Mouse (Mus musculus): ENCODE measurements around the gene Epn3. TPM values are rescaled to one million over a fixed set of nuclear protein-coding genes. Genes with fewer than 3 reads are reported as not detected.
A peak's percentile ranks its signal among the peaks of the same experiment; 100 is the strongest.

The Epn3 gene
- 4.2 and 4.9 TPM in 2 replicates for polyA plus RNA-seq (2015; fragmentation: Nextera tagmentation; extraction: Ambion mirVana)

DNA sequence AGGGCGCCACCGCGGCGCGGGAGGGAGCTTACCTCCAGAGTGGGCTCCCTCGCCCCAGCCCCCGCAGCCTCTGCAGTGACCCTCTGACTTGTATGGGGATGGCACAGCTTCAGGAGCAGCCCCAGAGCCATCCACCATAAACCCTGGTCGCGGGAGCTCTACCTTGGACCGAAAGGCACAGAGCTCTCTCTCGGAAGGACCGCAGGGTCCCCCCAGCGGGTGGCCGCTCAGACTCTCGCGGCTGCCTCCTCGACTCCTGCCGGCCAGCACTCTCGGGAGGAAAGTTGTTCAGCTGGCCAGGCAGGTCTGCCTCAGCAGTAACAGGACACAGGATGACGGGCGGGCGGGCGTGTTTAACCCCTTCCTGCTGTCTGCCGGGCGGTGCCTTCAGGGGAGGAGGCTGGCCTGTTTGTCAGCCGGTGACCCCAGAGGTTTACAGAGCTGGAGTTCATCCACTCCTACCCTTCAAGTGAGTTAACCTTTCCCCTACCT is at the start of gene Epn3:
Epn3 (minus strand) TSS at position 314 of the 492 bp plus-strand sequence.
- Histone ChIP-seq H3K4me3 (peak within 1 kb of the TSS; percentile 43), H3K9me3 (no peaks in the 10 kb centered on the region), H3K27ac (peak within 1 kb of the TSS; percentile 88), H3K4me1 (peaks cover 44% of the 10 kb centered on the region), H3K36me3 (no peaks in the 10 kb centered on the region), H3K9ac (peak within 1 kb of the TSS; percentile 70), H3K4me2 (peak within 1 kb of the TSS; percentile 81), H3K27me3 (peaks cover 8% of the 10 kb centered on the region)
- 0 out of 2 replicates have a peak, but pooled peaks have one; percentile 40 for ATAC-seq (ENCODE audit: insufficient number of reproducible peaks, insufficient read depth, low FRiP score, low TSS enrichment, low read depth)
- WGBS = under 1% methylated on average over 26 of the region's 26 CpGs

DNA sequence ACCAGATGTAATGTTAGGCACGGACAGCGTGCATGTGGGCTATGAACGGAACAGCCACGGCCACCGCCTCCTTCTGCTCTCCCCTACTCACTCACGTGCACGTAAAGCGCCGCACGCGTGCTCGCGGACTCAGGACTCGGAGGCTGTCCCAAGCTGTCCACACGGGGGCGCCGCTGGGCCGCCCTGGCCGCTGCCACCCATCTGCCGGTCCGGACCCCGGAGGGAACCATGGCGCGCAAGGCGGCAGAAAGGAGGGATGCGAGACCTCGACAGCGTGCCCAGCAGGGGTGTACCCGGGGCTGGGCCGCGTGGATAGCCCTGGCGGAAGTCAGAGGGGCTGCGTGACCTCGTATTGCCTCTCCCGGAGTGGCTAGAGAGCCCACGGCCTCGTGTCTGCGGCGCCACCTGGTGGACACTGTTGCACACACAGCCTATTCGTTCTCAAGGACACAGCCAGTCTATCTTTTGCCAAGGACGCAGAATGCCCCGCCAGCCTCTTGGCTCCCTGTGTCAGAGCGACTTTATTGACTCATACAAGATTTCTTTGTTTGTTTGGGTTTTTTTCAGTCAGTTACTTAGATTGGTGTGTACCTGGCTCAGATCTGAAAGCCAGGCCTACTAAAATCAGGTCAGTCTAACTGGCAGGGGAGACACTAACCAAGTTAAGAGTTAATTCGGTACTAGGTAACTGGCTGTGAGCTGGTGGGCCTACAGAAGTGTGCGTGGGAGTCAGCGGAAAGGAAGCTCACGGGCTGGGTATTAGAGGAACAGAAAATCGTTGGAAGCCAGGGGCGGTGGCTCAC is 49.3 kb upstream of the Epn3 start, which contains the start of gene Rsad1:
Rsad1 (minus strand) TSS at position 368 of the 803 bp plus-strand sequence.
- Histone ChIP-seq H3K9ac (peak within 1 kb of the TSS; percentile 74), H3K27me3 (no peaks in the 10 kb centered on the region), H3K4me2 (peak within 1 kb of the TSS; percentile 91), H3K4me3 (peak within 1 kb of the TSS; percentile 64), H3K4me1 (peaks cover 24% of the 10 kb centered on the region), H3K36me3 (peaks cover 4% of the 10 kb centered on the region), H3K27ac (peak within 1 kb of the TSS; percentile 87), H3K9me3 (no peaks in the 10 kb centered on the region)
- ATAC-seq (ENCODE audit: insufficient number of reproducible peaks, insufficient read depth, low FRiP score, low TSS enrichment, low read depth) = peak; percentile 79
- 4% methylated on average over 49 of the region's 49 CpGs for WGBS

GRCm38 (mm10) chr11:94548041-94548784 is 48.4 kb upstream of the Epn3 start:
- peak overlapping the region; percentile 91 for H3K4me2 ChIP-seq
- peak overlapping the region; percentile 74 for H3K9ac ChIP-seq
- no peaks in the 10 kb centered on the region for H3K27me3 ChIP-seq
- H3K9me3 ChIP-seq = no peaks in the 10 kb centered on the region
- peaks cover 4% of the 10 kb centered on the region for H3K36me3 ChIP-seq
- peak overlapping the region; percentile 87; the same call in 1 of the 2 replicates for H3K27ac ChIP-seq
- peak overlapping the region; percentile 64 for H3K4me3 ChIP-seq
- WGBS = 12% methylated on average over 24 of the region's 24 CpGs
- peaks cover 30% of the 10 kb centered on the region for H3K4me1 ChIP-seq
- no peak for ATAC-seq (ENCODE audit: insufficient number of reproducible peaks, insufficient read depth, low FRiP score, low TSS enrichment, low read depth)

DNA sequence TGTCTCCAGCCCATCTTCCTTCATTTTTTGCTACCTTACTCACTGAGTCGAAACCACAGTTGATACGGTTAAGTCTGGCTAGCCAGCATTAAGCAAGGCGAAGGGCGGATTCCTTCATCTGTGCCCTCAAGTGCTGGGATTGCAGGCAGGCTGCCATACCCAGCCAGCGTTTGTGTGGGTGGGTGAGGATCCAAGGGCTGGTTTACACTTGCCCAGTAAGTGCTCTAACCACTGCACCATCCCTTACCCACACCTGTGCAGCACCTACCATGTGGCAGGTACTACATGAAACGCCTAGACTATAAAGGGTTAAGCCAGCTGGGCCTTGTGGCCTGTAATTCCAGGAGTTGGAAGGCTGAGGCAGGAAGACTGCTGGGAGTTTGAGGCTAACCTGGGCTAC is 47.5 kb upstream of the Epn3 start:
- peaks cover 3% of the 10 kb centered on the region for H3K36me3 ChIP-seq
- H3K4me2 ChIP-seq = no peak overlapping the region
- no peak overlapping the region for H3K27ac ChIP-seq
- H3K9ac ChIP-seq = no peak overlapping the region
- 88% methylated on average over 6 of the region's 6 CpGs for WGBS
- peaks cover 30% of the 10 kb centered on the region for H3K4me1 ChIP-seq
- no peak for ATAC-seq (ENCODE audit: insufficient number of reproducible peaks, insufficient read depth, low FRiP score, low TSS enrichment, low read depth)
- no peaks in the 10 kb centered on the region for H3K27me3 ChIP-seq
- no peaks in the 10 kb centered on the region for H3K9me3 ChIP-seq
- no peak overlapping the region for H3K4me3 ChIP-seq

DNA sequence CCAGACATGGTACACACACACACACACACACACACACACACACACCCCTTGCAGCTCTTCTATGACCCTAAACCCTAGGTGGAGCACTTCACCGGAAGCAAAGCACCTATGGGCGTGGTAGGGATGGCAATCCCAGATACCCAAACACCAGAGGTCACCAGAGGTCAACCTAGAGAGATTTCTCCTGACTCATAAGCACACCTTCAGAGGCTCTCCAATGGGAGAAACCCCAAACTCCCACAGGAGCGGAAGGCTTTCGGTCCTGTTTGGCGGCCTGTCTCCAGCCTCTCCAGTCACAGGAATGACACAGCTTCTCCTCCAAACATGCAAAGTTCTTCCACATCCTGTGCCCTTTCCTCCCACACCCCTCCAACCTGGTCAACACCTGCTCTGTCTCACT is 46.6 kb upstream of the Epn3 start:
- ATAC-seq (ENCODE audit: insufficient number of reproducible peaks, insufficient read depth, low FRiP score, low TSS enrichment, low read depth) = no peak
- no peaks in the 10 kb centered on the region for H3K27me3 ChIP-seq
- H3K4me3 ChIP-seq = no peak overlapping the region
- WGBS = 92% methylated on average over 5 of the region's 5 CpGs
- no peak overlapping the region for H3K4me2 ChIP-seq
- peaks cover 30% of the 10 kb centered on the region for H3K4me1 ChIP-seq
- peaks cover 5% of the 10 kb centered on the region; the same call in 1 of the 2 replicates for H3K36me3 ChIP-seq
- no peaks in the 10 kb centered on the region for H3K9me3 ChIP-seq
- no peak overlapping the region for H3K9ac ChIP-seq
- no peak overlapping the region for H3K27ac ChIP-seq

DNA sequence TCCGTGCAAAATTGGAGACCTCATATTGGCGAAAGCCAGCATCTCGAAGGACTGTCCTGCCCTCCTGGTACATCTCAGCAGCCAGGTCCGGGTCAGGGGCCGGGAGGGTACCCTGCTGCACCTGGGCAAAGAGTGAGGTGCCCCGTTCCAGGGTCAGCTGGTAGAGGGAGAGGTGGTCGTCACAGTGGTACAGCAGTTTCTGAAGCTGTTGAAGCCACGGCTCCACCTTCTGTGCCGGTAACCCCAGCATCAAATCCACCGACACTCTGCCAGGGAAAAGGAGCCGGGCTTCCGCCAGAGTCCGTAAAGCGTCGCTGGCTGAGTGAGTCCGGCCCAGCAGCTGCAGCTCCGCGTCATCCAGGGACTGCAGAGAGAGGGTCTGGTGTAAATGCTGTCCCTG is 44.6 kb upstream of the Epn3 start:
- no peak overlapping the region for H3K4me3 ChIP-seq
- ATAC-seq (ENCODE audit: insufficient number of reproducible peaks, insufficient read depth, low FRiP score, low TSS enrichment, low read depth) = no peak
- WGBS = 61% methylated on average over 18 of the region's 18 CpGs
- no peak overlapping the region for H3K9ac ChIP-seq
- H3K4me1 ChIP-seq = peaks cover 21% of the 10 kb centered on the region
- no peak overlapping the region for H3K27ac ChIP-seq
- H3K36me3 ChIP-seq = peaks cover 5% of the 10 kb centered on the region; the same call in 1 of the 2 replicates
- no peaks in the 10 kb centered on the region for H3K9me3 ChIP-seq
- no peaks in the 10 kb centered on the region for H3K27me3 ChIP-seq
- H3K4me2 ChIP-seq = peak overlapping the region; percentile 21

DNA sequence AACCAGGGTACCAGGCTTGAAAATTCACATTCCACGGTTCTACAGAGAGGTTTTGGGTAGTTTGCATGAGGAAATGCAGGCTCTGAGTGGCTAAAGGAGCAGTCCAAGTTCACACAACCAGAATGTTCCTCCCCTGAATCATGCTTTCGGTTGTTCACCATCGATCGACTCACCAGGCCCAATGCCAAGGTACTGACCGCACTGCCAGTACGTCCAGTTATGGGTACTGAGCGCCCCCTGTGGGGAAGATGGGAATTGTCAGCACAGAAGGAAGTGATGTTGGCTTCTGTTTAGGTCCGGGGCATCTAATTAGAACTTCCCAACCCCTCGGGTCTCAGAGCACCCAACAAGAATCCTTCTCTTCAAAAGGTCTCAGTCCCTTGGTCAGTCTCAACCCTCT is 44.2 kb upstream of the Epn3 start:
- 28% methylated on average over 9 of the region's 9 CpGs for WGBS
- no peak overlapping the region for H3K4me3 ChIP-seq

DNA sequence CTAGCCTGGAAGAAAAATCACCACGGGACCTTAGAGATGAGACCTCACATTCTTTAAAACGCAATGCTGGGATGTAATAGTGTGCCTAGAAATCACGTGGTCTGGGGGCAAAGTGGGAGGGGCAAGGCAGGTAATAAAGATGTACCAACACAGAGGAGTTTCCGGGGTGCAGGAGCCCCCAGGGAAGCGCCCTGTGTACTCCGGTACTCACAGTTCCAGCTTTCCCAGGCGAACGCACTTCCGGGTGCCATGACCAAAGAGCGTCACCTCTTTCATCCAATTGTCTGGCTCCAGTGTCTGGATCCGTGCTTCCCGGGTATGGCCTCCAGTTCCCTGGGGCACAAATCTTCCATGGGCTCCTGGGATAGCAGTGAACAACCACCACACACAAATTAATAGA is 43.6 kb upstream of the Epn3 start:
- H3K27me3 ChIP-seq = no peaks in the 10 kb centered on the region
- H3K4me3 ChIP-seq = no peak overlapping the region
- H3K4me1 ChIP-seq = peaks cover 26% of the 10 kb centered on the region
- no peak overlapping the region for H3K9ac ChIP-seq
- peaks cover 5% of the 10 kb centered on the region; the same call in 1 of the 2 replicates for H3K36me3 ChIP-seq
- no peak overlapping the region for H3K27ac ChIP-seq
- no peak for ATAC-seq (ENCODE audit: insufficient number of reproducible peaks, insufficient read depth, low FRiP score, low TSS enrichment, low read depth)
- 83% methylated on average over 12 of the region's 12 CpGs for WGBS
- no peak overlapping the region for H3K4me2 ChIP-seq
- no peaks in the 10 kb centered on the region for H3K9me3 ChIP-seq

More for the DNA sequence above, 44.2 kb upstream of the Epn3 start:
- Histone ChIP-seq H3K4me1 (peaks cover 22% of the 10 kb centered on the region), H3K4me2 (peak overlapping the region; percentile 21), H3K36me3 (peaks cover 5% of the 10 kb centered on the region; the same call in 1 of the 2 replicates), H3K9me3 (no peaks in the 10 kb centered on the region), H3K9ac (no peak overlapping the region), H3K27me3 (no peaks in the 10 kb centered on the region), H3K27ac (no peak overlapping the region)
- no peak for ATAC-seq (ENCODE audit: insufficient number of reproducible peaks, insufficient read depth, low FRiP score, low TSS enrichment, low read depth)

DNA sequence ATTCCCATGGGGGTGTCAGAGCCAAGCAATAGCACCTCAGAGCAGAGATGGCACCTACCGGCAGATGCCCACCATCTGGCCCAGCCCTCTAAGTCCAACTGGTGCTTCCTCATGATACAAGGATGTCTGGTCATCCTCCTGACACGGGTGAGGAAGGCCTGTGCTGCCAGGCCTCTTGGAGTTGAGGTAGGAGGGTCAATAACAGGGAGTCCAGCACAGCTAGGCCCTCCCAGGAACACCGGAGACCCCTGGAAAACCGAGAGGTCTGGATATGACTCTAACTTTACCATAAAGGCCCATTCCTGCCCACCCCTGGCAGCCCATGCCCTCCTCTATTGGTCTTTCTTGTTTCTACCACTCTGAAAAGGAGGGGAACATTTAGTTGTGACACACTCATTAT is 42.6 kb upstream of the Epn3 start:
- ATAC-seq (ENCODE audit: insufficient number of reproducible peaks, insufficient read depth, low FRiP score, low TSS enrichment, low read depth) = no peak
- Histone ChIP-seq H3K9ac (no peak overlapping the region), H3K9me3 (no peaks in the 10 kb centered on the region), H3K27ac (no peak overlapping the region), H3K4me1 (peaks cover 21% of the 10 kb centered on the region), H3K27me3 (no peaks in the 10 kb centered on the region), H3K36me3 (peaks cover 5% of the 10 kb centered on the region; the same call in 1 of the 2 replicates), H3K4me3 (no peak overlapping the region), H3K4me2 (no peak overlapping the region)
- 90% methylated on average over 4 of the region's 4 CpGs for WGBS

GRCm38 (mm10) chr11:94539761-94540160 is 40.0 kb upstream of the Epn3 start:
- no peak overlapping the region for H3K9ac ChIP-seq
- WGBS = 80% methylated on average over 7 of the region's 7 CpGs
- no peak overlapping the region for H3K4me3 ChIP-seq
- no peak overlapping the region for H3K4me2 ChIP-seq
- no peaks in the 10 kb centered on the region for H3K9me3 ChIP-seq
- peaks cover 5% of the 10 kb centered on the region; the same call in 1 of the 2 replicates for H3K36me3 ChIP-seq
- no peaks in the 10 kb centered on the region for H3K27me3 ChIP-seq
- H3K27ac ChIP-seq = no peak overlapping the region
- ATAC-seq (ENCODE audit: insufficient number of reproducible peaks, insufficient read depth, low FRiP score, low TSS enrichment, low read depth) = no peak
- peaks cover 24% of the 10 kb centered on the region for H3K4me1 ChIP-seq

DNA sequence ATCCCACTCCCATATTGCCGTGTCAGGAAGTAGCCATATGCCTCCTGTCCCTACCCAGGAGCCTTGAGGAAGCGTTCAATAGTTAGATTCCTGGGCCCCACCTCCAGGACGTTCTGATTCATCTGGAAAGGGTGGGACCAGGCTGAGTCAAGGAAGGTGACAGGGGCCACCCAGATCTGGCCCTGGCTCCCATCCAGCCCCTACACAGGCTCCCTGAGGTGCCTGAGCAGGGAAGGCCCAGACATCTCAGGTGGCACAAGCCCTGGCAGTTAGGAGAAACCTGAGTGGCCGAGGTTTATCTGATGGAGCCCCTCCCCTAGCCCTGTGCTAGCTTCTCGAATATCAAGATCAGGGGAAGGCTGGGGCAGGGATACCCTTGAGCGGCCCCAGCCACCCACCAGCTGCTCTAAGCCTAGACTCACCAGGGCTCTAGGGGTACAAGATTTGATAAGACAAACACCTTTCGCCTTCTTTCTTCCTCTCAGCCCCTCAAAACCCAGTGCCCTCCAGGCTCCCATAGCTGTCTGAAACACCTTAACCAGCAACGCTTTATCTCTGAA is 39.0 kb upstream of the Epn3 start:
- Histone ChIP-seq H3K27me3 (no peaks in the 10 kb centered on the region), H3K9ac (peak overlapping the region; percentile 49; the same call in 1 of the 2 replicates), H3K4me3 (no peak overlapping the region), H3K4me2 (no peak overlapping the region), H3K36me3 (peaks cover 5% of the 10 kb centered on the region; the same call in 1 of the 2 replicates), H3K9me3 (no peaks in the 10 kb centered on the region), H3K27ac (no peak overlapping the region), H3K4me1 (peaks cover 14% of the 10 kb centered on the region)
- WGBS = 38% methylated on average over 8 of the region's 8 CpGs
- 0 out of 2 replicates have a peak, but pooled peaks have one; percentile 23 for ATAC-seq (ENCODE audit: insufficient number of reproducible peaks, insufficient read depth, low FRiP score, low TSS enrichment, low read depth)
